Mouse (Mus musculus) small intestine, adult 2 months (tissue): ENCODE results near the gene D10Jhu81e.

ENCODE experiments used
- CTCF ChIP-seq: fragments of 200-500 bp; IDR thresholded peaks from 2 replicates; pipeline ENCODE4 v1.5.1; 2012; ENCODE audit warnings: low read depth, mild to moderate bottlenecking, control low read depth, inconsistent platforms, low read length, moderate library complexity, mixed read lengths; ENCODE audit not compliant: insufficient replicate concordance, insufficient read length; ENCODE audit errors: extremely low read depth
- POLR2A ChIP-seq: fragments of 200-500 bp; IDR thresholded peaks from 2 replicates; pipeline ENCODE4 v1.6.1; 2012; ENCODE audit warnings: low read depth, mild to moderate bottlenecking, control low read depth, inconsistent platforms, low read length, moderate library complexity

DNA sequence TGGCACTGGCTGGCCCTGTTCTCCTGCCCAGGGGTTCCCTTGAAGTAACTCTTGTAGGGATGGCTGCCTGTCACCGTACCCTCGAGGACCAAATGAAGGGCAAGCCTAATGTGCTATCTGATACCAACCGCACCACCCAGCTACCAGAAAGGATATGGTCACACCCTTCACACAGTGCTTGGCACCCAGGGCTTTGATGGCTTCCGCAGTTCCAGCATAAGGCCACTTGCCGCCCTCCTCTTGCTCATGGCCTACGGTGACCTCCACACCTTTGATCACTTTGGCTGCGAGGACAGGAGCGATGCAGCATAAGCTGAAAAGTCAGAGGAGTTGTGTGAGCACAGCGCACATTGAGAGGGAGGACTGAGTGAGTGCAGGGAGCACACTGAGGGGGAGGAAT is 6.3 kb downstream of the D10Jhu81e start:
- TF ChIP-seq CTCF, result no peak
- no peak for TF ChIP-seq POLR2A
